ENCODE assay signal across 8 mouse cellular contexts in the genomic region with DNA sequence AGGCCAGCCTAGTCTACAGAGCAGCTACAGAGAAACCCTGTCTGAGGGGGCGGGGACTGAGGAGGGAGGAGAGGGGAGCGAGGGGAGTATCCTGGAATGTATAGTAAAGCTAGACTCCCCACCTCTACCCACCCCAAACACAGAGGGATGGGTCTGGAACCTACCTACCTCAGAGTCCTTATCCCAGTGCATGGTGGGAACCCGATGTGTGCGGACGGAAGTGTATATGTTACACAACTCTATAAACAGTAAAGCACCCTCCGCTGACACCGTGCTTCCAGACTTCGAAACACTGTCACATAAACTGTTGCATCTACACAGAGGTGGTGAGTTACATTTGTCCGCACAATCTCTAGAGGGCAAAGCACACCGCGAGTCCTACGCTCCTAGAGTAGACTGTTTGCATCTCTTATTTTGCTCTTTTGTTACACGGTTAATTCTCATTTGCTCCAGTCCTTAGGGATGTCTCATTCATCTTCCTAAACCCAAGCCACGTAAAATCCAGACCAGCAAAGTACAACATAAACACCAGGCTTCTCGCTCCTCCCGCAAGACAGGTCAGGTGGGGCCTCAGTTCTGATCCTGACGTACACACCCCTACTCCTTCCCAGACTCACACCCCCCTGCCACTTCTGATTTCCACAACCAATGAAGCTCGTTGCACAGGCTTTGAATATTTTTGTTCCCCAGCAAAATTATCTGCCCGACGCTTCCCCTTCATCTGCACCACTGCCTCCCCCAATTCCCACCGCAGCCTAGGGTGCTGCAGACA. TPM values are rescaled to one million over a fixed set of nuclear protein-coding genes. Genes with fewer than 3 reads are reported as not detected.
A peak's percentile ranks its signal among the peaks of the same experiment; 100 is the strongest.
DNase-seq lines count a peak whose midpoint lies in the region; ATAC-seq lines count a peak whose summit lies in the region.

No protein-coding gene starts in this region.

- peak; percentile 7 for DNase-seq in right cerebral cortex, postnatal 25 days
- no peak for DNase-seq in right cerebral cortex, adult 18-20 months
- peak; percentile 29 for DNase-seq in c-Kit-positive CD71-positive TER-119-negative erythroid progenitor cells, embryonic 14.5 days (ENCODE audit: low read depth)
- DNase-seq in kidney, adult 9 months = peak; percentile 14
- DNase-seq in lung, postnatal 36 days = peak; percentile 18
- peak; percentile 28 for DNase-seq in splenic B cell, adult 2 months (ENCODE audit: low read depth, low spot score)
- DNase-seq in right cerebral cortex, postnatal 14 days = no peak

- H3K4me2 ChIP-seq in forebrain, embryonic 13.5 days = peak overlapping the region; percentile 97

- peaks cover 11% of the 10 kb centered on the region for H3K4me1 ChIP-seq in forebrain, embryonic 13.5 days

- H3K9ac ChIP-seq in forebrain, embryonic 13.5 days = peak overlapping the region; percentile 69

- peak overlapping the region; percentile 67 for H3K4me3 ChIP-seq in forebrain, embryonic 13.5 days

- ATAC-seq in forebrain, embryonic 13.5 days = peak; percentile 72

- no peak overlapping the region for H3K27ac ChIP-seq in forebrain, embryonic 13.5 days

- H3K36me3 ChIP-seq in forebrain, embryonic 13.5 days (ENCODE audit: poor library complexity, severe bottlenecking) = no peaks in the 10 kb centered on the region
- H3K36me3 ChIP-seq in splenic B cell, adult 2 months (ENCODE audit: control insufficient read depth, insufficient read depth, low read length, poor library complexity, severe bottlenecking) = no peaks in the 10 kb centered on the region

- 1% methylated on average over 21 of the region's 21 CpGs for WGBS in forebrain, embryonic 13.5 days

- no peaks in the 10 kb centered on the region for H3K27me3 ChIP-seq in forebrain, embryonic 13.5 days
- H3K27me3 ChIP-seq in splenic B cell, adult 2 months (ENCODE audit: control insufficient read depth, insufficient read depth, low read length, poor library complexity, severe bottlenecking) = no peaks in the 10 kb centered on the region

- H3K9me3 ChIP-seq in forebrain, embryonic 13.5 days (replicated peaks) = no peaks in the 10 kb centered on the region

RNA-seq across cellular contexts. Expression of a gene that starts 0.7 kb away (rescaled TPM):
- polyA plus RNA-seq in forebrain, embryonic 13.5 days (2015; fragmentation: Nextera tagmentation; extraction: Ambion mirVana) = 13.5 and 13.7 TPM in 2 replicates

RNA-seq across cellular contexts. Expression of a gene that starts 28.9 kb away (rescaled TPM):
- polyA plus RNA-seq in forebrain, embryonic 13.5 days (2015; fragmentation: Nextera tagmentation; extraction: Ambion mirVana) = 32.4 and 32.6 TPM in 2 replicates

RNA-seq across cellular contexts. Expression of a gene that starts 29.0 kb away (rescaled TPM):
- 23.0 and 24.4 TPM in 2 replicates for polyA plus RNA-seq in forebrain, embryonic 13.5 days (2015; fragmentation: Nextera tagmentation; extraction: Ambion mirVana)

Comparison
In these comparisons a context has a peak if more than half of its experiments do, and no peak if none do; other contexts are left out.
1. DNase-seq: peak in right cerebral cortex, postnatal 25 days (single experiment), c-Kit-positive CD71-positive TER-119-negative erythroid progenitor cells, embryonic 14.5 days (single experiment), kidney, adult 9 months (single experiment), lung, postnatal 36 days (single experiment) and splenic B cell, adult 2 months (single experiment); none in right cerebral cortex, adult 18-20 months (single experiment) and right cerebral cortex, postnatal 14 days (single experiment).